Mouse (Mus musculus) heart, postnatal 0 days (tissue): ENCODE measurements at regions not wholly inside any gene's neighbourhood (a gene's known extent, or its start where the extent isn't known, plus 50 kb on each side); places are given as distances from the start of the nearest gene placed in this dataset.

Experiments used
- ATAC-seq: fragments of 200-750 bp; cut with Nextera tagmentation; 2 replicates; pipeline ENCODE4 v1.8.0; 2017; ENCODE audit warnings: low read depth, moderate number of reproducible peaks, moderate library complexity; ENCODE audit not compliant: insufficient read depth
- DNase-seq: peaks from one replicate; pipeline ENCODE4 v3.0.0-alpha.2; 2016; ENCODE audit warnings: low spot score
- H3K27ac ChIP-seq: fragments of 300-500 bp; sonication (generic); 2 replicates; pipeline ENCODE4 v1.5.1; 2014; ENCODE audit warnings: low read depth, mild to moderate bottlenecking
- H3K27me3 ChIP-seq: fragments of 300-500 bp; sonication (generic); 2 replicates; pipeline ENCODE4 v1.6.1; 2014; ENCODE audit warnings: low read length, mixed read lengths; ENCODE audit not compliant: control insufficient read depth, insufficient read depth
- H3K36me3 ChIP-seq: fragments of 300-500 bp; sonication (generic); replicated peaks from 2 replicates; pipeline ENCODE4 v1.6.1; 2014; ENCODE audit warnings: low read length, mixed read lengths; ENCODE audit not compliant: control insufficient read depth, insufficient read depth
- H3K4me1 ChIP-seq: fragments of 300-500 bp; sonication (generic); 2 replicates; pipeline ENCODE4 v1.6.1; 2014; ENCODE audit warnings: antibody characterized with exemption; ENCODE audit not compliant: control insufficient read depth, insufficient read depth
- H3K4me2 ChIP-seq: fragments of 300-500 bp; sonication (generic); 2 replicates; pipeline ENCODE4 v1.6.1; 2014; ENCODE audit warnings: low read depth, mild to moderate bottlenecking, low read length, moderate library complexity
- H3K4me3 ChIP-seq: fragments of 300-500 bp; sonication (generic); 2 replicates; pipeline ENCODE4 v1.5.1; 2014; ENCODE audit warnings: low read depth, low read length
- H3K9ac ChIP-seq: fragments of 300-500 bp; sonication (generic); replicated peaks from 2 replicates; pipeline ENCODE4 v1.6.1; 2014; ENCODE audit warnings: low read depth, low read length, mixed read lengths
- H3K9me3 ChIP-seq: fragments of 300-500 bp; sonication (generic); replicated peaks from 2 replicates; pipeline ENCODE4 v1.6.1; 2016; ENCODE audit warnings: low read length; ENCODE audit not compliant: control insufficient read depth
- CTCF ChIP-seq: IDR thresholded peaks from 2 replicates; pipeline ENCODE4 v1.5.1; 2016; ENCODE audit warnings: antibody characterized with exemption, control low read depth, low read depth
- EP300 ChIP-seq: IDR thresholded peaks from 2 replicates; pipeline ENCODE4 v1.6.1; 2016; ENCODE audit warnings: antibody characterized with exemption, low read depth
- WGBS: fragments of 180-500 bp; shearing (Covaris S2); extraction: QIAGEN DNeasy Blood & Tissue Kit; methylation state at CpG from one replicate; pipeline ENCODE4 v1.1.7; 2014; 5-methylcytosine and 5-hydroxymethylcytosine counted together

- no peaks in the 10 kb centered on the region for H3K36me3 ChIP-seq
- no peak overlapping the region for H3K4me3 ChIP-seq
- H3K9ac ChIP-seq, result no peak overlapping the region
- H3K27ac ChIP-seq, result no peak overlapping the region
- no peak overlapping the region for H3K4me2 ChIP-seq
- no peak for ATAC-seq
- no peak for DNase-seq
- no peak for TF ChIP-seq EP300
- no peak for TF ChIP-seq CTCF
- H3K9me3 ChIP-seq, result no peaks in the 10 kb centered on the region
- no peaks in the 10 kb centered on the region for H3K27me3 ChIP-seq
- H3K4me1 ChIP-seq, result no peaks in the 10 kb centered on the region
- 45% methylated on average over 2 of the region's 2 CpGs for WGBS
These were observed 320.7 kb upstream of the Fam92a start for GRCm38 (mm10) chr4:12492468-12492867.

- no peaks in the 10 kb centered on the region for H3K4me1 ChIP-seq
- DNase-seq (no peak), ATAC-seq (no peak)
- no peak overlapping the region for H3K4me2 ChIP-seq
- H3K9me3 ChIP-seq, result no peaks in the 10 kb centered on the region
- 82% methylated on average over 6 of the region's 6 CpGs for WGBS
- no peak overlapping the region for H3K4me3 ChIP-seq
- TF ChIP-seq CTCF, result no peak
- TF ChIP-seq EP300, result no peak
- no peak overlapping the region for H3K27ac ChIP-seq
- no peak overlapping the region for H3K9ac ChIP-seq
- no peaks in the 10 kb centered on the region for H3K36me3 ChIP-seq
- H3K27me3 ChIP-seq, result no peaks in the 10 kb centered on the region
These were observed 319.5 kb upstream of the Fam92a start for GRCm38 (mm10) chr4:12491306-12491705.

- H3K4me3 ChIP-seq, result no peak overlapping the region
- 30% methylated on average over 3 of the region's 3 CpGs for WGBS
- no peaks in the 10 kb centered on the region for H3K36me3 ChIP-seq
- H3K9ac ChIP-seq, result no peak overlapping the region
- no peaks in the 10 kb centered on the region for H3K4me1 ChIP-seq
- no peak for TF ChIP-seq EP300
- no peak for TF ChIP-seq CTCF
- ATAC-seq (no peak), DNase-seq (no peak)
- H3K4me2 ChIP-seq, result no peak overlapping the region
- H3K27ac ChIP-seq, result no peak overlapping the region
- H3K27me3 ChIP-seq, result no peaks in the 10 kb centered on the region
- no peaks in the 10 kb centered on the region for H3K9me3 ChIP-seq
These were observed 318.3 kb upstream of the Fam92a start for GRCm38 (mm10) chr4:12490066-12490465.

- H3K36me3 ChIP-seq, result no peaks in the 10 kb centered on the region
- no peak for DNase-seq
- H3K9ac ChIP-seq, result no peak overlapping the region
- H3K4me2 ChIP-seq, result no peak overlapping the region
- 66% methylated on average over 6 of the region's 6 CpGs for WGBS
- no peaks in the 10 kb centered on the region for H3K9me3 ChIP-seq
- no peaks in the 10 kb centered on the region for H3K4me1 ChIP-seq
- H3K27ac ChIP-seq, result no peak overlapping the region
- TF ChIP-seq EP300 (no peak), CTCF (no peak)
- H3K27me3 ChIP-seq, result no peaks in the 10 kb centered on the region
- ATAC-seq, result no peak
- no peak overlapping the region for H3K4me3 ChIP-seq
These were observed 317.5 kb upstream of the Fam92a start for GRCm38 (mm10) chr4:12489358-12489757.

- Histone ChIP-seq H3K9me3 (no peaks in the 10 kb centered on the region), H3K4me2 (no peak overlapping the region), H3K4me3 (no peak overlapping the region), H3K9ac (no peak overlapping the region), H3K27me3 (no peaks in the 10 kb centered on the region), H3K27ac (no peak overlapping the region), H3K36me3 (no peaks in the 10 kb centered on the region), H3K4me1 (no peaks in the 10 kb centered on the region)
- TF ChIP-seq EP300 (no peak), CTCF (no peak)
- WGBS, result 73% methylated on average over 4 of the region's 4 CpGs
- ATAC-seq, result no peak
- no peak for DNase-seq
These were observed 309.7 kb upstream of the Fam92a start for GRCm38 (mm10) chr4:12481481-12481880.

- no peaks in the 10 kb centered on the region for H3K27me3 ChIP-seq
- 81% methylated on average over 7 of the region's 7 CpGs for WGBS
- H3K4me2 ChIP-seq, result no peak overlapping the region
- DNase-seq, result no peak
- no peak for ATAC-seq
- no peaks in the 10 kb centered on the region for H3K9me3 ChIP-seq
- no peak overlapping the region for H3K4me3 ChIP-seq
- no peak overlapping the region for H3K27ac ChIP-seq
- TF ChIP-seq EP300 (no peak), CTCF (no peak)
- H3K36me3 ChIP-seq, result no peaks in the 10 kb centered on the region
- no peak overlapping the region for H3K9ac ChIP-seq
- no peaks in the 10 kb centered on the region for H3K4me1 ChIP-seq
These were observed 304.9 kb upstream of the Fam92a start for GRCm38 (mm10) chr4:12476717-12477116.
